10 mouse cellular contexts compared by ENCODE assay signal in genomic region chr11:103263551-103263950, GRCm38 (mm10). TPM values are rescaled to one million over a fixed set of nuclear protein-coding genes. Genes with fewer than 3 reads are reported as not detected.
DNase-seq lines count a peak whose midpoint lies in the region; ATAC-seq lines count a peak whose summit lies in the region.
"Had no signal": no experiment of that assay in that cellular context is flagged by ENCODE, and none has a peak within 500 bp of the region (broad histone marks: within the 10 kb centered on the region; RNA-seq: fewer than 3 reads in every experiment).

No protein-coding gene starts in this region.

- DNase-seq in embryo, embryonic 10.5 days (ENCODE audit: low spot score) = peak; percentile 27
- no peak for DNase-seq in embryo, embryonic 10 days (ENCODE audit: low spot score)
- no peak for DNase-seq in lung, postnatal 36 days
- peak; percentile 54 for DNase-seq in induced T-regulatory cell, adult 2 months (ENCODE audit: low read depth)
- DNase-seq in ovary, postnatal 14 days (ENCODE audit: low spot score) = no peak
- DNase-seq in adrenal gland, adult 8-10 months = no peak

- WGBS in lung, embryonic 15.5 days = 47% methylated on average over 10 of the region's 10 CpGs
- WGBS in stomach, embryonic 16.5 days = 40% methylated on average over 10 of the region's 10 CpGs

- peaks cover 38% of the 10 kb centered on the region for H3K4me1 ChIP-seq in lung, embryonic 15.5 days
- H3K4me1 ChIP-seq in stomach, embryonic 16.5 days (ENCODE audit: control insufficient read depth, insufficient read depth, low read length) = peaks cover 49% of the 10 kb centered on the region

- H3K4me3 ChIP-seq in lung, embryonic 15.5 days = no peak overlapping the region
- no peak overlapping the region for H3K4me3 ChIP-seq in stomach, embryonic 16.5 days (replicated peaks; ENCODE audit: low read length)

- H3K4me2 ChIP-seq in lung, embryonic 15.5 days = 0 out of 2 replicates have a peak overlapping the region, but pooled peaks have one; percentile 5
- H3K4me2 ChIP-seq in stomach, embryonic 16.5 days (ENCODE audit: low read depth, low read length) = 0 out of 2 replicates have a peak overlapping the region, but pooled peaks have one; percentile 4

- H3K36me3 ChIP-seq in lung, embryonic 15.5 days = no peaks in the 10 kb centered on the region
- H3K36me3 ChIP-seq in stomach, embryonic 16.5 days (ENCODE audit: control insufficient read depth, insufficient read depth, low read length) = no peaks in the 10 kb centered on the region

- H3K9me3 ChIP-seq in lung, embryonic 15.5 days = no peaks in the 10 kb centered on the region
- H3K9me3 ChIP-seq in stomach, embryonic 16.5 days (replicated peaks; ENCODE audit: control insufficient read depth, low read length) = no peaks in the 10 kb centered on the region

- ATAC-seq in lung, embryonic 15.5 days (ENCODE audit: borderline replicate concordance, extremely low read depth, low FRiP score, low TSS enrichment) = no peak
- ATAC-seq in stomach, embryonic 16.5 days (ENCODE audit: insufficient read depth, low FRiP score) = no peak

- H3K27ac ChIP-seq in lung, embryonic 15.5 days = no peak overlapping the region
- H3K27ac ChIP-seq in stomach, embryonic 16.5 days (ENCODE audit: low read length) = no peak overlapping the region; the same call in 1 of the 2 replicates

- no peaks in the 10 kb centered on the region for H3K27me3 ChIP-seq in lung, embryonic 15.5 days
- H3K27me3 ChIP-seq in stomach, embryonic 16.5 days (ENCODE audit: control insufficient read depth, insufficient read depth, low read length) = no peaks in the 10 kb centered on the region

- H3K9ac ChIP-seq in lung, embryonic 15.5 days = no peak overlapping the region
- H3K9ac ChIP-seq in stomach, embryonic 16.5 days (ENCODE audit: low read length) = peak overlapping the region; percentile 40; the same call in 1 of the 2 replicates

RNA-seq across cellular contexts. Expression of gene Map3k14, which starts 3.7 kb away (rescaled TPM):
- polyA plus RNA-seq in lung, embryonic 15.5 days (2015; fragmentation: Nextera tagmentation; extraction: Ambion mirVana) = 2.8 and 3.5 TPM in 2 replicates
- 4.2 and 4.9 TPM in 2 replicates for polyA plus RNA-seq in stomach, embryonic 16.5 days (2015; fragmentation: Nextera tagmentation; extraction: Ambion mirVana)
- 10 to 100 TPM in 1 of 4 experiments, 1 to 10 TPM in 3; 7.1 to 11.8 (median 9.0) TPM for total RNA-seq in adrenal gland, adult 8-10 months (2022)

RNA-seq across cellular contexts. Expression of gene Spata32, which starts 45.3 kb away (rescaled TPM):
- polyA plus RNA-seq in lung, embryonic 15.5 days (2015; fragmentation: Nextera tagmentation; extraction: Ambion mirVana) = not detected in 2 replicates
- polyA plus RNA-seq in stomach, embryonic 16.5 days (2015; fragmentation: Nextera tagmentation; extraction: Ambion mirVana) = not detected in 2 replicates
- total RNA-seq in adrenal gland, adult 8-10 months (2022) = not detected
- total RNA-seq: gastrocnemius, postnatal 4 days; megakaryocyte progenitor cell, adult 5-6 weeks had no signal

RNA-seq across cellular contexts. Expression of gene 1700023F06Rik, which starts 55.2 kb away (rescaled TPM):
- polyA plus RNA-seq in lung, embryonic 15.5 days (2015; fragmentation: Nextera tagmentation; extraction: Ambion mirVana) = 0.87 and 1.1 TPM in 2 replicates
- polyA plus RNA-seq in stomach, embryonic 16.5 days (2015; fragmentation: Nextera tagmentation; extraction: Ambion mirVana) = 0.67 and 0.83 TPM in 2 replicates
- total RNA-seq in adrenal gland, adult 8-10 months (2022) = under 1 TPM in 3 of 4 experiments, not detected in 1; 0.27 to 0.83 (median 0.66) TPM
- total RNA-seq: gastrocnemius, postnatal 4 days had no signal

Comparison
In these comparisons a context has a peak if more than half of its experiments do, and no peak if none do; other contexts are left out.
1. DNase-seq: peak in embryo, embryonic 10.5 days (single experiment) and induced T-regulatory cell, adult 2 months (single experiment); none in embryo, embryonic 10 days (single experiment), lung, postnatal 36 days (single experiment), ovary, postnatal 14 days (single experiment) and adrenal gland, adult 8-10 months (single experiment).